Mouse (Mus musculus) heart, postnatal 0 days (tissue): ENCODE data around the gene Ankrd39. TPM values are rescaled to one million over a fixed set of nuclear protein-coding genes. Genes with fewer than 3 reads are reported as not detected.
A peak's percentile ranks its signal among the peaks of the same experiment; 100 is the strongest.

Source experiments
- ATAC-seq: fragments of 200-750 bp; cut with Nextera tagmentation; 2 replicates; pipeline ENCODE4 v1.8.0; 2017; ENCODE audit warnings: low read depth, moderate number of reproducible peaks, moderate library complexity; ENCODE audit not compliant: insufficient read depth
- DNase-seq: peaks from one replicate; pipeline ENCODE4 v3.0.0-alpha.2; 2016; ENCODE audit warnings: low spot score
- H3K27ac ChIP-seq: fragments of 300-500 bp; sonication (generic); 2 replicates; pipeline ENCODE4 v1.5.1; 2014; ENCODE audit warnings: low read depth, mild to moderate bottlenecking
- H3K27me3 ChIP-seq: fragments of 300-500 bp; sonication (generic); 2 replicates; pipeline ENCODE4 v1.6.1; 2014; ENCODE audit warnings: low read length, mixed read lengths; ENCODE audit not compliant: control insufficient read depth, insufficient read depth
- H3K36me3 ChIP-seq: fragments of 300-500 bp; sonication (generic); replicated peaks from 2 replicates; pipeline ENCODE4 v1.6.1; 2014; ENCODE audit warnings: low read length, mixed read lengths; ENCODE audit not compliant: control insufficient read depth, insufficient read depth
- H3K4me1 ChIP-seq: fragments of 300-500 bp; sonication (generic); 2 replicates; pipeline ENCODE4 v1.6.1; 2014; ENCODE audit warnings: antibody characterized with exemption; ENCODE audit not compliant: control insufficient read depth, insufficient read depth
- H3K4me2 ChIP-seq: fragments of 300-500 bp; sonication (generic); 2 replicates; pipeline ENCODE4 v1.6.1; 2014; ENCODE audit warnings: low read depth, mild to moderate bottlenecking, low read length, moderate library complexity
- H3K4me3 ChIP-seq: fragments of 300-500 bp; sonication (generic); 2 replicates; pipeline ENCODE4 v1.5.1; 2014; ENCODE audit warnings: low read depth, low read length
- H3K9ac ChIP-seq: fragments of 300-500 bp; sonication (generic); replicated peaks from 2 replicates; pipeline ENCODE4 v1.6.1; 2014; ENCODE audit warnings: low read depth, low read length, mixed read lengths
- H3K9me3 ChIP-seq: fragments of 300-500 bp; sonication (generic); replicated peaks from 2 replicates; pipeline ENCODE4 v1.6.1; 2016; ENCODE audit warnings: low read length; ENCODE audit not compliant: control insufficient read depth
- CTCF ChIP-seq: IDR thresholded peaks from 2 replicates; pipeline ENCODE4 v1.5.1; 2016; ENCODE audit warnings: antibody characterized with exemption, control low read depth, low read depth
- EP300 ChIP-seq: IDR thresholded peaks from 2 replicates; pipeline ENCODE4 v1.6.1; 2016; ENCODE audit warnings: antibody characterized with exemption, low read depth
- WGBS: fragments of 180-500 bp; shearing (Covaris S2); extraction: QIAGEN DNeasy Blood & Tissue Kit; methylation state at CpG from one replicate; pipeline ENCODE4 v1.1.7; 2014; 5-methylcytosine and 5-hydroxymethylcytosine counted together
- polyA plus RNA-seq: library from polyadenylated mRNA; unstranded; fragments of >200 nt; fragmentation: Nextera tagmentation; extraction: Ambion mirVana; gene quantifications from 2 replicates; pipeline ENCODE4 v1.2.1, GENCODE M21; 2015
- total RNA-seq: library from RNA; depleted of rRNA; stranded (reverse); fragments of >200 nt; gene quantifications from 2 replicates; pipeline ENCODE4 v1.2.3, GENCODE M21; 2014; ENCODE audit warnings: low replicate concordance

Ankrd39 gene
- total and polyA plus RNA-seq, 2 experiments from 2014 or later: 29.0 to 32.7 TPM

- peaks cover 43% of the 10 kb centered on the region for H3K36me3 ChIP-seq
- no peak overlapping the region for H3K27ac ChIP-seq
- TF ChIP-seq CTCF (no peak), EP300 (no peak)
- H3K4me3 ChIP-seq: no peak overlapping the region
- H3K4me2 ChIP-seq: no peak overlapping the region
- 65% methylated on average over 2 of the region's 2 CpGs for WGBS
- H3K9me3 ChIP-seq: no peaks in the 10 kb centered on the region
- DNase-seq: no peak
- H3K4me1 ChIP-seq: peaks cover 7% of the 10 kb centered on the region; the same call in 1 of the 2 replicates
- ATAC-seq: no peak
- H3K9ac ChIP-seq: no peak overlapping the region
- H3K27me3 ChIP-seq: no peaks in the 10 kb centered on the region
These were observed 1.9 kb downstream of the Ankrd39 start for GRCm38 (mm10) chr1:36545382-36545781.

- Histone ChIP-seq H3K27ac (no peak overlapping the region), H3K36me3 (peaks cover 30% of the 10 kb centered on the region), H3K4me3 (no peak overlapping the region), H3K9me3 (no peaks in the 10 kb centered on the region), H3K27me3 (no peaks in the 10 kb centered on the region), H3K4me1 (peaks cover 15% of the 10 kb centered on the region), H3K9ac (no peak overlapping the region), H3K4me2 (no peak overlapping the region)
- no peak for DNase-seq
- no peak for ATAC-seq
- TF ChIP-seq EP300 (no peak), CTCF (no peak)
- 88% methylated on average over 9 of the region's 9 CpGs for WGBS
These were observed 4.3 kb downstream of the Ankrd39 start for GRCm38 (mm10) chr1:36542925-36543324.

- DNase-seq (no peak), ATAC-seq (no peak)
- peaks cover 17% of the 10 kb centered on the region for H3K4me1 ChIP-seq
- no peak overlapping the region for H3K27ac ChIP-seq
- no peak overlapping the region for H3K9ac ChIP-seq
- no peaks in the 10 kb centered on the region for H3K9me3 ChIP-seq
- no peak overlapping the region for H3K4me2 ChIP-seq
- H3K27me3 ChIP-seq: no peaks in the 10 kb centered on the region
- no peak for TF ChIP-seq EP300
- TF ChIP-seq CTCF: no peak
- no peak overlapping the region for H3K4me3 ChIP-seq
- peaks cover 30% of the 10 kb centered on the region for H3K36me3 ChIP-seq
- WGBS: 90% methylated on average over 16 of the region's 16 CpGs
These were observed 5.4 kb downstream of the Ankrd39 start for GRCm38 (mm10) chr1:36541844-36542243.

- H3K9me3 ChIP-seq: no peaks in the 10 kb centered on the region
- no peak overlapping the region for H3K4me2 ChIP-seq
- H3K4me1 ChIP-seq: peaks cover 19% of the 10 kb centered on the region
- H3K27me3 ChIP-seq: no peaks in the 10 kb centered on the region
- H3K9ac ChIP-seq: no peak overlapping the region
- H3K4me3 ChIP-seq: no peak overlapping the region
- TF ChIP-seq EP300 (no peak), CTCF (no peak)
- no peak overlapping the region for H3K27ac ChIP-seq
- ATAC-seq (no peak), DNase-seq (no peak)
- 93% methylated on average over 12 of the region's 12 CpGs for WGBS
- peaks cover 30% of the 10 kb centered on the region for H3K36me3 ChIP-seq
These were observed 6.4 kb downstream of the Ankrd39 start for GRCm38 (mm10) chr1:36540807-36541206.

GRCm38 (mm10) chr1:36540132-36540531 is 7.1 kb downstream of the Ankrd39 start:
- Histone ChIP-seq H3K27ac (peak overlapping the region; percentile 84), H3K27me3 (no peaks in the 10 kb centered on the region), H3K4me1 (peaks cover 25% of the 10 kb centered on the region), H3K9me3 (no peaks in the 10 kb centered on the region), H3K4me3 (no peak overlapping the region), H3K4me2 (no peak overlapping the region), H3K36me3 (peaks cover 30% of the 10 kb centered on the region), H3K9ac (no peak overlapping the region)
- TF ChIP-seq EP300 (no peak), CTCF (no peak)
- DNase-seq: no peak
- ATAC-seq: no peak
- 88% methylated on average over 11 of the region's 11 CpGs for WGBS

- Histone ChIP-seq H3K4me1 (peaks cover 30% of the 10 kb centered on the region), H3K9ac (0 out of 2 replicates have a peak within 1 kb of the TSS, but pooled peaks have one; percentile 3)
These were observed 8.1 kb downstream of the Ankrd39 start, which contains the start of gene Gm42417 for GRCm38 (mm10) chr1:36539186-36539585. Gene Gm42417 (minus strand): TSS chr1:36539429.

More at GRCm38 (mm10) chr1:36539186-36539585, 8.1 kb downstream of the Ankrd39 start, which contains the start of gene Gm42417:
- H3K36me3 ChIP-seq: peaks cover 30% of the 10 kb centered on the region
- H3K4me2 ChIP-seq: no peak within 1 kb of the TSS
- peak within 1 kb of the TSS; percentile 84 for H3K27ac ChIP-seq
- H3K27me3 ChIP-seq: no peaks in the 10 kb centered on the region
- 32% methylated on average over 8 of the region's 9 CpGs for WGBS
- no peak within 1 kb of the TSS for H3K4me3 ChIP-seq
- DNase-seq: peak; percentile 95
- ATAC-seq: peak; percentile 89
- H3K9me3 ChIP-seq: no peaks in the 10 kb centered on the region
- 0 out of 2 replicates have a peak, but pooled peaks have one; percentile 37 for TF ChIP-seq EP300
- TF ChIP-seq CTCF: no peak
